Mouse (Mus musculus): ENCODE data around the gene Mus81. TPM values are rescaled to one million over a fixed set of nuclear protein-coding genes. Genes with fewer than 3 reads are reported as not detected.

Mus81 gene
- polyA plus RNA-seq, 1 experiment from 2014 or later: 12.4 TPM

DNA sequence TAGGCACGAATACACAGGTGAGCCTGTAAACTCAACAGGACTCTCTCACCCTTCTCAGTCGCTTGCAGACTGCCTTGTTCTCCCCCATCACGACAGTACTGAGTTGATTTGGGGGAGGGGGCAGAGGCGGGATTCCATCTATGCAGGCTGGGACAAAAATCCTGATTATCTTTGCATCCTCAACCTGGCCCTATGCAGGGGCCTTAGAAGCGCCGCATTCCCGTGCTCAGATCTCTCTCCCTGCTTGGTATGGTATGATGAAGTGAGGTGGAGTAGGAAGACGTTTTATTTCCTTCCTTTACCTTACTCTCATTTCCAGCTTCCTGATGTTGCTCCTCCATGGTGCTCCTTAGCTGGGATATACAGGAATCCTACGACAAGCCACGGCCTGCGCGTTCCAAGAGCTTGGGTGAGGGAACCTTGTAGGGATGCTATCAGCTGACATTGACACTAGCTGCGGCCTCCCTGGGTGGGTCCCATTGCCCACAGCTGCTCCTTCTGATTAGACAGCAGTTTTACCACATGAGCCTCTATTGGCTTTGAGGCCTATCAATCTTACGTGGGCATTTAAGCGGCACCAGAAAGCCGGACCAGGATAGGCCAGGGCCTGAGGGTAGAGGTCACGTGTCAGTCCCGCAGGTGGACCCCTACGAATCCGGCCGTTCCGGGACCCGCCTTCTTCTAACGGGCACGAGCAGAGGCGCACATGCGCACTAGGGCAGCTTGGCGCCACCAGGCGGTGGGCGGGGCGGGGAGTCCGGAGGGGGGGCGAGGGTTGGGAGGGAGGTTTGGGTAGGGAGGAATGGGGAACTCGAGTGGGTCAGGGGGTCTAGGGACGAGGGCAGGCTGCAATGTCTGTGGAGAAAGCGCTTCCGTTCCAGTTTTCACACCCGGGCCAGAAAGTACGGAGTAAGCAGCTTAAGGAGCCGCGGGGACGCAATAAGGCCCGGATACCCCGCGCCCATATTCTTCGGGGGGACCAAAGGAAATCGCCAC is 22.1 kb upstream of the Mus81 start, which contains the start of gene Snx32:
Gene Snx32, minus strand, starts transcription at position 508 of the 996 bp plus-strand sequence.
- Histone ChIP-seq H3K36me3 (ENCODE audit: control insufficient read depth, insufficient read depth) (no peaks in the 10 kb centered on the region), H3K9me3 (ENCODE audit: control insufficient read depth) (no peaks in the 10 kb centered on the region), H3K27ac (ENCODE audit: low read depth, low read length) (no peak within 1 kb of the TSS), H3K4me3 (ENCODE audit: low read depth, low read length) (peak within 1 kb of the TSS; percentile 48), H3K4me2 (replicated peaks; ENCODE audit: low read depth) (peak within 1 kb of the TSS; percentile 81), H3K27me3 (replicated peaks; ENCODE audit: control insufficient read depth, insufficient read depth, low read length) (no peaks in the 10 kb centered on the region), H3K4me1 (replicated peaks; ENCODE audit: control insufficient read depth, insufficient read depth, low read length) (no peaks in the 10 kb centered on the region; the same call in 1 of the 2 replicates), H3K9ac (ENCODE audit: low read depth, low read length) (peak within 1 kb of the TSS; percentile 50)
- peak; percentile 59 for TF ChIP-seq CTCF (IDR thresholded peaks at IDR 0.05; ENCODE audit: low read depth)
- ATAC-seq: peak; percentile 97
- 3% methylated on average over 47 of the region's 47 CpGs for WGBS

DNA sequence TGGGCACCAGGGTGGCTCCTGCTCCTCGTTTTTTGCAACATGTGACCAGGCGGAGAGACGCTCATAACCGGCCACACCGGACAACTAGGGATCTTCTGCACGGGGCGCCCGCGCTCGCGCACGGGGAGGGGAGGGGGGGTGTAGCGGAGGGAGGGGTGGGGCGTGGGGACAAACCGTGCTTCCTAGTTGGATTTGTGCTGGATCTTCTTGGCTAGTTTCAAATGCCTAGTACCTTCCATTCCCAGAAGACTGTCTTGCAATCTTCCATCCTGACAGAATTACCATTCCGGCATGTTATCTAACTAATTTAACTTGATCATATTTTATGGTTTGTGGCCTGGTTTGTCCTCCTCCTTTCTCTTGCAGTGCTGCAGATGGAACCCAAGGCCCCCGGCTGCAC is 15.5 kb upstream of the Mus81 start, which contains the start of gene 1700020D05Rik:
Gene 1700020D05Rik, minus strand, starts transcription at position 101 of the 400 bp plus-strand sequence.
- no peak within 1 kb of the TSS for H3K27ac ChIP-seq (ENCODE audit: low read depth, low read length)
- H3K4me1 ChIP-seq (replicated peaks; ENCODE audit: control insufficient read depth, insufficient read depth, low read length): no peaks in the 10 kb centered on the region
- WGBS: 47% methylated on average over 17 of the region's 17 CpGs
- no peak for ATAC-seq
- no peaks in the 10 kb centered on the region for H3K9me3 ChIP-seq (ENCODE audit: control insufficient read depth)
- H3K4me2 ChIP-seq (replicated peaks; ENCODE audit: low read depth): no peak within 1 kb of the TSS
- no peak within 1 kb of the TSS for H3K4me3 ChIP-seq (ENCODE audit: low read depth, low read length)
- H3K36me3 ChIP-seq (ENCODE audit: control insufficient read depth, insufficient read depth): no peaks in the 10 kb centered on the region
- no peak for TF ChIP-seq CTCF (IDR thresholded peaks at IDR 0.05; ENCODE audit: low read depth)
- no peaks in the 10 kb centered on the region for H3K27me3 ChIP-seq (replicated peaks; ENCODE audit: control insufficient read depth, insufficient read depth, low read length)
- H3K9ac ChIP-seq (ENCODE audit: low read depth, low read length): no peak within 1 kb of the TSS

DNA sequence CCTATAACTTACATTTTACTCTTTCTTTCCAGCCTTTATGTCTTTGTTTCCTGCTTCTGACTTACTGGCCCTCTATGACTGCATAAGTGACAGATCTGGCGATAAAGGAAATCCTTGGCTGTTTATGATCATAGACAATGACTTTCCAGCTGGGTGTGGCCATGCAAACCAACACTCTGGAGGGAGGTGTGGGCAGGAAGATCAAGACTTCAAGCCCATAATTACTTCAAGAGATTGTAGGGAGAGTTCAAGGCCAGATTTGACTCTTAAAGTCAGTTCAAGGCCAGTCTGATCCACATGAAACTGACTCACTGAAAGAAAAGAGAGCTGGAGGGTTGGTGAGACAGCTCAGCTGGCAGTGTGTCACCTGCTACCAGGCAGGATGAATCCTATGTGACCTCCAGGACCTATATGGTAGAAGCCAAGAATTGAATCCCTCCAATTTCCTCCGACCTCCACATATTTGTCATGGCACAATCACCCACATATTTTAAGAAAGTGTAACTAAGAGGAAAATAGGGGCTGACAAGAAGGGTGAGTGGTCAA is 12.2 kb upstream of the Mus81 start:
- TF ChIP-seq CTCF (IDR thresholded peaks at IDR 0.05; ENCODE audit: low read depth): no peak
- H3K4me3 ChIP-seq (ENCODE audit: low read depth, low read length): no peak overlapping the region
- 60% methylated on average over 2 of the region's 2 CpGs for WGBS
- peaks cover 31% of the 10 kb centered on the region for H3K36me3 ChIP-seq (ENCODE audit: control insufficient read depth, insufficient read depth)
- H3K4me1 ChIP-seq (replicated peaks; ENCODE audit: control insufficient read depth, insufficient read depth, low read length): no peaks in the 10 kb centered on the region
- ATAC-seq: peak; percentile 66
- no peaks in the 10 kb centered on the region for H3K27me3 ChIP-seq (replicated peaks; ENCODE audit: control insufficient read depth, insufficient read depth, low read length)
- no peak overlapping the region for H3K4me2 ChIP-seq (replicated peaks; ENCODE audit: low read depth)
- H3K27ac ChIP-seq (ENCODE audit: low read depth, low read length): no peak overlapping the region
- H3K9ac ChIP-seq (ENCODE audit: low read depth, low read length): no peak overlapping the region
- no peaks in the 10 kb centered on the region for H3K9me3 ChIP-seq (ENCODE audit: control insufficient read depth)

DNA sequence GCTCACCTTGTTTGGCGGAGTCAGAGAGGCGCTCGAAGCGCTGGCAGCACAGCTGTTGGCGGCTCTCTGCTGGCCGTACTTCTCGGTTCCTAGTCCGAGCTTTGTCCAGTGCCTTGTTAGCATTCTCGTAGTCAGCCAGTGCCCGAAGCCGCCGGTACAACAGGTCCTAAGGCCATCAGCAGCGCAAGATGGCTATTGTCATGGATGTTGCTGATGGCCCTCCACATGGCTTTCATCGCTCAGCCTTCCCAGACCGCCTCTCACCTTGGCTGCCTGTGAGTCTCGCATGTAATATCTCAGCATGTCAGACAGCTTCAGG is 7.8 kb upstream of the Mus81 start:
- no peaks in the 10 kb centered on the region for H3K9me3 ChIP-seq (ENCODE audit: control insufficient read depth)
- H3K4me3 ChIP-seq (ENCODE audit: low read depth, low read length): no peak overlapping the region
- 88% methylated on average over 16 of the region's 16 CpGs for WGBS
- H3K27ac ChIP-seq (ENCODE audit: low read depth, low read length): 0 out of 2 replicates have a peak overlapping the region, but pooled peaks have one; percentile 28
- ATAC-seq: no peak
- no peak for TF ChIP-seq CTCF (IDR thresholded peaks at IDR 0.05; ENCODE audit: low read depth)
- H3K4me2 ChIP-seq (replicated peaks; ENCODE audit: low read depth): no peak overlapping the region
- H3K4me1 ChIP-seq (replicated peaks; ENCODE audit: control insufficient read depth, insufficient read depth, low read length): 0 out of 2 replicates have a peak, but pooled peaks cover 2% of the 10 kb centered on the region
- peaks cover 56% of the 10 kb centered on the region for H3K36me3 ChIP-seq (ENCODE audit: control insufficient read depth, insufficient read depth)
- H3K27me3 ChIP-seq (replicated peaks; ENCODE audit: control insufficient read depth, insufficient read depth, low read length): no peaks in the 10 kb centered on the region
- H3K9ac ChIP-seq (ENCODE audit: low read depth, low read length): no peak overlapping the region

DNA sequence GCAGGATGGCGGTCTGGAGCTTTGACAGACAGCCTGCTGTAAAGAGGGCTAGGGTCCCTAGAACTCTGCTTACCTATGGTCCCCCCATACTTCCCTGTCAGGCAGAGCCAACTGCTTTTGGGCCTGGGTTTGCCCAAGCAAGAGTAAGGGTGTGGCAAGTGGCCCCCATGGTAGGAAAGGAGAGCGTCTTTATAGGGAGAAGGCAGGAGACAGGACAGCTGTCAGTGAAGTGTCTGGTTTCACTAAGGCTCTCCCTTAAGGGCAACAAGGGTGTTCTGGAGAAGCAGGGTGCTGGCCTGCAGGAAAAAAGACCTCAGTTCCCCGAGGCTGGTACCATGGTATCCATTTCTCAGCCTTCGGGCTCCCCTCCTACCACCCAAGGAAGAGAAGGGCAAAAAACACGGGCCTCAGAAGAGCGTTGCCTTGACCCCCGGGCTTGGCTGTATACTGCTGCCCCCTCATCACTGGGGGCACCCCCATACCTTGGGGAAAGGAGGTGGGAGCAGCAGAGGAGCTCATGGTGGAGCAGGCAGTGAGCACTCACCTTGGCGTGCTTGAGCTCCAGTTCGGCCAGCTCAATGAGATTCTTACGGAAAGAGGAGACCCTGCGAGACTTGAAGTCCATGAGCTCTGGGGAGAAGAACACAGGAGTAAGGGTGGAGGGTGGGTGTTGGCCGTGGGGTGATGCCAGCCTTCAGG is 7.3 kb upstream of the Mus81 start:
- TF ChIP-seq CTCF (IDR thresholded peaks at IDR 0.05; ENCODE audit: low read depth): no peak
- 0 out of 2 replicates have a peak, but pooled peaks cover 2% of the 10 kb centered on the region for H3K4me1 ChIP-seq (replicated peaks; ENCODE audit: control insufficient read depth, insufficient read depth, low read length)
- no peaks in the 10 kb centered on the region for H3K27me3 ChIP-seq (replicated peaks; ENCODE audit: control insufficient read depth, insufficient read depth, low read length)
- no peak overlapping the region for H3K4me2 ChIP-seq (replicated peaks; ENCODE audit: low read depth)
- H3K27ac ChIP-seq (ENCODE audit: low read depth, low read length): 0 out of 2 replicates have a peak overlapping the region, but pooled peaks have one; percentile 28
- H3K9ac ChIP-seq (ENCODE audit: low read depth, low read length): no peak overlapping the region
- WGBS: 74% methylated on average over 12 of the region's 12 CpGs
- no peak for ATAC-seq
- peaks cover 56% of the 10 kb centered on the region for H3K36me3 ChIP-seq (ENCODE audit: control insufficient read depth, insufficient read depth)
- no peak overlapping the region for H3K4me3 ChIP-seq (ENCODE audit: low read depth, low read length)
- no peaks in the 10 kb centered on the region for H3K9me3 ChIP-seq (ENCODE audit: control insufficient read depth)

DNA sequence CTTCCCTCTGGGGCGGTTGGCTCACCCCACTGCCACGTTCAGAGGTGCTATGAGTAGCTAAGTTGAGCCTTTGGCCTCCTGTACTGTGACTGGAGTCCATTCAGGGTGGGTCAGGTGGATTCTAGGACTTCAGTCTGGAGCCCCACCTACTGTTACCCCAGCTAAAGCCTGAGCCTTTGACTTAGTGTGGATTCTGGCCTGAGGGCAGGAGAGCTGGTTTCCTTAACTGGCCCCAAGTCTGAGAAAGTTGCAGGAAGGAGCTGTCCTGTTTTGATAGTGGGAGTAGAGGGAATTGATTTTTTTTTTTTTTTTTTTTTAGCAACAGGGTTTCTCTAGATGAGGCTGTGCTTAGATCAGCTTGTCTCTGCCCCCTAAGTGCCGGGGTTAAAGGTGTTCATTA is 6.1 kb upstream of the Mus81 start:
- Histone ChIP-seq H3K36me3 (ENCODE audit: control insufficient read depth, insufficient read depth) (peaks cover 56% of the 10 kb centered on the region), H3K9me3 (ENCODE audit: control insufficient read depth) (no peaks in the 10 kb centered on the region), H3K4me2 (replicated peaks; ENCODE audit: low read depth) (no peak overlapping the region), H3K4me1 (replicated peaks; ENCODE audit: control insufficient read depth, insufficient read depth, low read length) (0 out of 2 replicates have a peak, but pooled peaks cover 2% of the 10 kb centered on the region), H3K27me3 (replicated peaks; ENCODE audit: control insufficient read depth, insufficient read depth, low read length) (no peaks in the 10 kb centered on the region), H3K4me3 (ENCODE audit: low read depth, low read length) (no peak overlapping the region), H3K9ac (ENCODE audit: low read depth, low read length) (no peak overlapping the region; the same call in 1 of the 2 replicates), H3K27ac (ENCODE audit: low read depth, low read length) (peak overlapping the region; percentile 71)
- WGBS: 60% methylated on average over 3 of the region's 3 CpGs
- TF ChIP-seq CTCF (IDR thresholded peaks at IDR 0.05; ENCODE audit: low read depth): no peak
- peak; percentile 65 for ATAC-seq
